In genomic region chr12:79944090-79944489, GRCm38 (mm10) we compare ENCODE assay signal across 9 mouse cellular contexts.
A peak's percentile ranks its signal among the peaks of the same experiment; 100 is the strongest.
DNase-seq lines count a peak whose midpoint lies in the region; ATAC-seq and TF ChIP-seq lines count a peak whose summit lies in the region.
"Had no signal": no experiment of that assay in that cellular context is flagged by ENCODE, and none has a peak within 500 bp of the region (broad histone marks: within the 10 kb centered on the region; RNA-seq: fewer than 3 reads in every experiment).

No protein-coding gene starts in this region.

- H3K4me1 ChIP-seq in kidney, postnatal 0 days (replicated peaks; ENCODE audit: insufficient read depth, low read length), result peaks cover 34% of the 10 kb centered on the region
- peaks cover 17% of the 10 kb centered on the region for H3K4me1 ChIP-seq in hindbrain, embryonic 13.5 days (replicated peaks)
- H3K4me1 ChIP-seq in liver, embryonic 15.5 days (replicated peaks), result peaks cover 28% of the 10 kb centered on the region

- H3K27me3 ChIP-seq in kidney, postnatal 0 days (ENCODE audit: insufficient read depth, low read length), result no peaks in the 10 kb centered on the region
- no peaks in the 10 kb centered on the region for H3K27me3 ChIP-seq in hindbrain, embryonic 13.5 days
- no peaks in the 10 kb centered on the region for H3K27me3 ChIP-seq in liver, embryonic 15.5 days

- no peak overlapping the region for H3K9ac ChIP-seq in kidney, postnatal 0 days (ENCODE audit: low read depth, low read length)
- H3K9ac ChIP-seq in hindbrain, embryonic 13.5 days, result no peak overlapping the region
- H3K9ac ChIP-seq in liver, embryonic 15.5 days, result no peak overlapping the region

- WGBS in kidney, postnatal 0 days, result 61% methylated on average over 10 of the region's 10 CpGs
- WGBS in hindbrain, embryonic 13.5 days, result 90% methylated on average over 10 of the region's 10 CpGs
- WGBS in liver, embryonic 15.5 days (ENCODE audit: insufficient replicate concordance), result 54% methylated on average over 10 of the region's 10 CpGs

- DNase-seq in gastrocnemius, adult 2 months, result no peak
- DNase-seq in gastrocnemius, adult 18-20 months (ENCODE audit: low spot score), result no peak
- no peak for DNase-seq in kidney, postnatal 0 days (ENCODE audit: low spot score)
- no peak for DNase-seq in kidney, postnatal 25 days
- DNase-seq in cerebellum, postnatal 14 days, result no peak
- no peak for DNase-seq in T-cell, adult 2 months (ENCODE audit: low spot score)
- DNase-seq: cerebellum, postnatal 25 days had no signal

- no peaks in the 10 kb centered on the region for H3K9me3 ChIP-seq in kidney, postnatal 0 days (replicated peaks; ENCODE audit: low read length)
- H3K9me3 ChIP-seq in hindbrain, embryonic 13.5 days, result no peaks in the 10 kb centered on the region
- H3K9me3 ChIP-seq in liver, embryonic 15.5 days (replicated peaks), result no peaks in the 10 kb centered on the region

- no peak for TF ChIP-seq CTCF in gastrocnemius, adult 2 months (IDR thresholded peaks at IDR 0.05)
- no peak for TF ChIP-seq CTCF in kidney, postnatal 0 days (IDR thresholded peaks at IDR 0.05; ENCODE audit: low read depth)

- H3K4me3 ChIP-seq in gastrocnemius, adult 2 months, result no peak overlapping the region
- no peak overlapping the region for H3K4me3 ChIP-seq in kidney, postnatal 0 days (replicated peaks; ENCODE audit: low read depth, low read length)
- H3K4me3 ChIP-seq in hindbrain, embryonic 13.5 days, result no peak overlapping the region
- H3K4me3 ChIP-seq in liver, embryonic 15.5 days (replicated peaks), result no peak overlapping the region

- H3K36me3 ChIP-seq in kidney, postnatal 0 days (ENCODE audit: insufficient read depth, low read length), result no peaks in the 10 kb centered on the region
- H3K36me3 ChIP-seq in hindbrain, embryonic 13.5 days, result no peaks in the 10 kb centered on the region
- no peaks in the 10 kb centered on the region for H3K36me3 ChIP-seq in liver, embryonic 15.5 days (replicated peaks)

- intact Hi-C loops in gastrocnemius, adult 2 months (cut with DNase I), result no loop called here

- peak overlapping the region; percentile 79 for H3K27ac ChIP-seq in gastrocnemius, adult 2 months
- peak overlapping the region; percentile 88 for H3K27ac ChIP-seq in kidney, postnatal 0 days
- 0 out of 2 replicates have a peak overlapping the region, but pooled peaks have one; percentile 44 for H3K27ac ChIP-seq in hindbrain, embryonic 13.5 days
- peak overlapping the region; percentile 77 for H3K27ac ChIP-seq in liver, embryonic 15.5 days (replicated peaks)

- H3K4me2 ChIP-seq in kidney, postnatal 0 days (ENCODE audit: low read length), result no peak overlapping the region
- no peak overlapping the region for H3K4me2 ChIP-seq in hindbrain, embryonic 13.5 days
- no peak overlapping the region for H3K4me2 ChIP-seq in liver, embryonic 15.5 days

- ATAC-seq in kidney, postnatal 0 days (replicated peaks; ENCODE audit: low FRiP score, low read depth), result no peak
- ATAC-seq in hindbrain, embryonic 13.5 days (ENCODE audit: low FRiP score), result no peak
- no peak for ATAC-seq in liver, embryonic 15.5 days (ENCODE audit: insufficient read depth)
